Mouse (Mus musculus): Measurements from ENCODE around the gene Ifit2.
A peak's percentile ranks its signal among the peaks of the same experiment; 100 is the strongest.
"Not testable (repeated sequence)": the region's sequence is repeated elsewhere in the genome, so short reads cannot be mapped to it uniquely, and the experiment has no call there.

Ifit2 gene

DNA sequence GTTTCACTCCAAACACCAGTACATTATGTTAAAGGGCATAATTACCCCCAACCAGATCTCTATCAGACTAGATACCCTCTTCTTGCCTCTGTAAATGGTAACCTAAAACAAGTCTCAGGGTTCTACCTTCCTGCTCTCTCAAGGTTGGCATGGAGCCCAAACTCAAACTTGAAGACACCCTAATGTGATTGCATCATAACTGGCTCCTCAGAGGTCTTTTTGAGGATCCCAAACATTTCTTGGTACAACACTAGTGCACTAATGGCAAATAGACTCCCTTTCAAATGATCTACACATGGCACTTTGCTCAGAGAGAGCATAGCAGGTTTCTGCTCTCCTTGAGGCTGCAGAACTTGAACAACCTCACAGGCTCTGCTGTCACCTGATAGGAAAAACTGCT, 46.3 kb downstream of the Ifit2 start:
- no peak for DNase-seq (ENCODE audit: low read depth, low spot score)

- DNase-seq (ENCODE audit: low read depth, low spot score) = peak; percentile 66
Observed at GRCm38 (mm10) chr19:34598341-34598740, 47.8 kb downstream of the Ifit2 start.

GRCm38 (mm10) chr19:34599250-34599649, 48.8 kb downstream of the Ifit2 start:
- not testable (repeated sequence) for DNase-seq (ENCODE audit: low read depth, low spot score)

DNA sequence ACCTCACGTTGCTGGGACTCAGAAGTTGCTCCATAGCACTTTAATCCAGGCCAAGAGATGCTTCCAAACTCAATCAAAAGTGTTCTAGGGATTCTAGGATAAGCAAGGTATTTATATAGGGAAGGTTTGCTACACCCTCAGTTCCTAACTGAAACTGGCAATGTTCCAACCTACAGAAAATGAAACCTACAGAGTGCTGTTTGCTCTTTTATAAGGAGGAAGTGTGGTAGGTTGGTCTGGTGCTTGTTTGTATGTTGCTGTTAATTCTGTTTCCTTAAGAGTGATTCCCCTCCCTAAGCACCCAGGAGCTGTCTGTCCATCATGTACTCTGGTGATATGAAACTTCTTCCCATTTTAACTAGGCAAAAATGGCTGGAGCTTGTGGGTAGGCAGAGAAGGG, 51.4 kb downstream of the Ifit2 start, which contains the start of gene Ifit1bl1:
Gene Ifit1bl1, minus strand, starts transcription at position 69 of the 400 bp plus-strand sequence.
- DNase-seq (ENCODE audit: low read depth, low spot score) = peak; percentile 32

GRCm38 (mm10) chr19:34605472-34605871, 55.0 kb downstream of the Ifit2 start:
- DNase-seq (ENCODE audit: low read depth, low spot score) = no peak

DNA sequence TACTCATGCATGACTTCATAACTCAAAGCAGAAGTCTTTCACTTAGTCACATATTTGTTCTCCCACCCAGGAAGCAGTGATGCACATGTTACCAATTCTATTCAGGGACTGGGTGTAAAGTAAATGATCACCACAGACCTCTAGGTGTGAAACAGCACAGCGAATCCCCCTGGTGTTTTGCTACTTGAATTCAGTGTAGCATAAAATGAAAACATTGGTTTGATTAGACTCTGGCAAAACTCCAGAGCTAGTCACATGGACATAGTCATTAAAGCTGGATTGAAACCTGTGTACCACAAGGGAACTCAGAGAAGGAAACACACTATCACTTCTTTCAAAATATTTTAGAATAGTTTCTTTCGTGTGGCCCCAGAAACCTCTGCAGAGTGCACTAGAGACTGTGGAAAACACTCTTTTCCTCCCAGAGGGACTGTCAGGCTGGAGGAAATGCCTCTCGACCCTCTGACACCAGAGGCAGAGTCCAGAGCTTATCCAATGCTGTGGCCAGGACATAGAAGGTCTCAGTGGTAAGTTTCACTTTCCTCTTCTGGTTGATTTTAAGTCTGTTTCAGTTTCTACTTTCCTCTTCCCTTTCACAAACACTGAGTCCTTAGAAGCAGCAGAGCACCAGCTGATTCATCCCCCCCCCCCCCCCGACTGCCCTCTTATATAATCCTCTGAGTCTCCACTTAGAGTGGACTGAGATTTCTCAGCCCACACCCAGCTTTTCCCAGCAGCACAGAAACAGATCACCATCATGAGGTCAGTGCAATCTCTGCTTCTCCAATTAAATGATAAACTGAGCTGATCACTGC, 57.0 kb downstream of the Ifit2 start, which contains the start of gene Ifit3b:
Gene Ifit3b, plus strand, starts transcription at position 734 of the 815 bp plus-strand sequence.
- peak; percentile 73 for DNase-seq (ENCODE audit: low read depth, low spot score)

GRCm38 (mm10) chr19:34610118-34610517, 59.6 kb downstream of the Ifit2 start:
- DNase-seq (ENCODE audit: low read depth, low spot score) = not testable (repeated sequence)

GRCm38 (mm10) chr19:34612243-34613001, 61.9 kb downstream of the Ifit2 start:
- DNase-seq (ENCODE audit: low read depth, low spot score) = not testable (repeated sequence)

GRCm38 (mm10) chr19:34620871-34621270, 70.4 kb downstream of the Ifit2 start:
- DNase-seq (ENCODE audit: low read depth, low spot score) = no peak

DNA sequence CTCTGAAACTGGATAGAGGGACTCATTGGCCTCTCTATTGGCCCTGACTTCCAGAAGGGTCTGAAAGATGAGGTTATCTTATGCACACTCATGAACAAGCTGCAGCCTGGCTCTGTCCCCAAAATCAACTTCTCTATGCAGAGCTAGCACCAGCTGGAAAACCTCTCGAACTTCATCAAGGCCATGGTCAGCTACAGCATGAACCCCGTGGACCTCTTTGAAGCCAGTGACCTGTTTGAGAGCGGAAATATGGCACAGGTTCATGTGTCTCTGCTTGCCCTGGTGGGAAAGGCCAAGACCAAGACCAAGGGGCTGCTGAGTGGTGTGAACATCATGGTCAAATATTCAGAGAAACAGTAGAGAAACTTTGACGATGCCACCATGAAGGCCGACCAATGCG, 73.3 kb downstream of the Ifit2 start:
- no peak for DNase-seq (ENCODE audit: low read depth, low spot score)

- no peak for DNase-seq (ENCODE audit: low read depth, low spot score)
Observed at GRCm38 (mm10) chr19:34624663-34625062, 74.2 kb downstream of the Ifit2 start.

Data from brain, adult 2 months (tissue).